Mouse (Mus musculus): Measurements from ENCODE around the gene Dapk3. TPM values are rescaled to one million over a fixed set of nuclear protein-coding genes. Genes with fewer than 3 reads are reported as not detected.
A peak's percentile ranks its signal among the peaks of the same experiment; 100 is the strongest.
"Not testable (repeated sequence)": the region's sequence is repeated elsewhere in the genome, so short reads cannot be mapped to it uniquely, and the experiment has no call there.

Dapk3 gene
- total RNA-seq, 2 experiments from 2014 or later = 65.6 to 77.8 TPM

DNA sequence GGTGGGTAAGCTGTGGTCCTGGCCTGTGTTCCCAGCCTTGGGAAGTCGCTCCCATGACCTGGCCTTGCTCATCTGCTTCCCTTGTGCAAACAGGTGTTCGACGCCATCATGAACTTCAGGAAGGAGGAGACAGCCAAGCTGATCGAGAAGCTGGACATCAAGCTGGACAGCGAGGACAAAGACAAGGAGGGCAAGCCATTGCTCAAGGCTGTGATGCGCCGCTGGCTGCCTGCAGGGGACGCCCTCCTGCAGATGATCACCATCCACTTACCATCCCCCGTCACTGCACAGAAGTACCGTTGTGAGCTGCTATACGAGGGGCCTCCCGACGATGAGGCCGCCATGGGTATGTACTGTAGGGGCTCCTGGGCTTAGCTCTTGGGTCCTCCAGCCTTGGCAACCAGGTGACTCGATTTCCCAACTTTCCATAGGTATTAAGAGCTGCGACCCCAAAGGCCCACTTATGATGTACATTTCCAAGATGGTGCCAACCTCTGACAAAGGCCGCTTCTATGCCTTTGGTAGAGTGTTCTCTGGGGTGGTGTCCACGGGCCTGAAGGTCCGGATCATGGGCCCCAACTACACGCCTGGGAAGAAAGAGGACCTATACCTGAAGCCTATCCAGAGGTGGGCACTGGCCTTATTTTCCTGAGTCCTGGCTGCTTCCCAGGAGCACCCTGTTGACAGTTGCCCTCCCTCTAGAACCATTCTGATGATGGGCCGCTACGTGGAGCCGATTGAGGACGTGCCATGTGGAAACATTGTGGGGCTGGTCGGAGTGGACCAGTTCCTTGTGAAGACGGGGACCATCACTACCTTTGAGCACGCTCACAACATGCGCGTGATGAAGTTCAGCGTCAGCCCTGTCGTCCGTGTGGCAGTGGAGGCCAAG is 3.1 kb upstream of the Dapk3 start:
- no peak for DNase-seq

DNA sequence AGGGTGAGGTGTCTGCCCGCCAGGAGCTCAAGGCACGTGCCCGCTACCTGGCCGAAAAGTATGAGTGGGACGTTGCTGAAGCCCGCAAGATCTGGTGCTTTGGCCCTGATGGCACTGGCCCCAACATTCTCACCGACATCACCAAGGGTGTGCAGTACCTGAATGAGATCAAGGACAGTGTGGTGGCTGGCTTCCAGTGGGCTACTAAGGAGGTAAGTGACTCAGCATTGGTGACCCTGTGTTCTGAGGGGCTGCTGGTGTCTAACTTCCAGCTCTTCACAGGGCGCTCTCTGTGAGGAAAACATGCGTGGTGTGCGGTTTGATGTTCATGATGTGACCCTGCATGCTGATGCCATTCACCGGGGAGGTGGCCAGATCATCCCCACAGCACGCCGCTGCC is 1.9 kb upstream of the Dapk3 start:
- DNase-seq = no peak

DNA sequence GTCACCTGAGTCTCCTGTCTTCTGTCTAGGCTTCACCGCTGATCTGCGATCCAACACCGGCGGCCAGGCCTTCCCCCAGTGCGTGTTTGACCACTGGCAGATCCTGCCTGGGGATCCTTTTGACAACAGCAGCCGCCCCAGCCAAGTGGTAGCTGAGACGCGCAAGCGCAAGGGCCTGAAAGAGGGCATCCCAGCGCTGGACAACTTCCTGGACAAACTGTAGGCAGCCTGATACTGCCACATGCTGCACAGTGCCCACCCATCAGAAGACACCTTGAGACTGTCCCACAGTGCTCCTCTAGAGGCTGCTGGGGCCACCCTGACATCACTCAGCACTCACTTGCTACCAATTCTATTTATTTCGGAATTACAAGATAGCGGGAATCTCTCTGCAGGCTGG is 945 bp upstream of the Dapk3 start:
- not testable (repeated sequence) for DNase-seq

DNA sequence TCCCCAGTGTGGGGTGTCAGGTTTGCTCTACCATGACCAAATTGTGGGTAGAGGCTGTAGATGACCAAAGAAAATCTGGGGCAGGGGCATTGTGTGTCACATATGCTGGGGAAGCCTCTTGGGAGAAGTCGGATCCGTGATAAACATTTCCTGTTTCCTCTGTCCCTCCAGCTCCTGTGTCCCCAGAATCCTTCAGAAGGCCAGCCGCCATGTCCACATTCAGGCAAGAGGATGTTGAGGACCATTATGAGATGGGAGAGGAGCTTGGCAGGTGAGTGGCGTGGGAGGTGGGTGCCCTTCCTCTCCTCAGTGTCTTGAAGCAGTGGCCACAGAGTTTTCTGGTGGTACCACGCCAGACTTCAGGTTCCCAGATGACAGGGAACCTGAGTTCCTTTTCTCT is 1.0 kb downstream of the Dapk3 start, which contains the start of gene 4930442H23Rik:
Gene 4930442H23Rik, minus strand, starts transcription at position 45 of the 400 bp plus-strand sequence.
- no peak for DNase-seq

DNA sequence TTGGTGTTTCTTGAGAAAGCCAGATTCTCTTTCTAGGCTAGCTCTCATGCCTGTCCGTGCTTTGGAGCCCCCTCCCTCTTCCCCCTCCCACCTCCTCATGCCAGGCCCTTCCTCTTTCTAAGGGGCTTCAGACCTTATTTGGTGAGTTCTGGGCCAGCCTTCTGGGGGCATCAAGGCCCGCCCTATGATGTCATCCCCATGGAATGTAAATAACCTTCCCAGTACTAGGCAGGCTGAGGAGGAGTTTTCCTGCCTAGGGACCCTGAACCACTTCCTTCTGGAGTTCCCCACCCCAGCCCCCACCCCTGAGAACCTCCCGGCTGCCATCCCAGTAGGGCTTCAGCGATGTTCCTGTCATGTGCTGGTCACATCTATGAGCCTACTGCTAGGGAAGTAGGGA is 2.0 kb downstream of the Dapk3 start:
- no peak for DNase-seq

DNA sequence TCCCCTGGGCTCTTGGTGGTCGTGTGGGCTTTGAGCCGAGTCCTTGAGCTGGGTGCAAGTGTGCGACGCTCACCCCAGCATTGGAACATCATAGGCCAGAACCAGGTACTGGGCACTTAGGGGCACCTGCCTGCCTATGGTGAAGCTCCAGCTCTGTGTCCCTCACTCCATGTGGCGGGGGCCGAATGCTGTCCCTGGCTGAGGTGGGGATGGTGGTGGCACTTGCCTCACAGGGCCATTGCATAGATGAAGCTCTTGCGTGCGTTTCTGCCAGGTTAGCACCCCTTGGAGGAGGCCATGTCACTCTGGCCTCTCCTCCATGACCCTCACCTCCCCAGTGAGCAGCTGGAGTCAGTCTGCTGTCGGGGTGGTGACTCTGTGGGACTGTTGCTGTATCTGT is 4.4 kb downstream of the Dapk3 start:
- DNase-seq = no peak

DNA sequence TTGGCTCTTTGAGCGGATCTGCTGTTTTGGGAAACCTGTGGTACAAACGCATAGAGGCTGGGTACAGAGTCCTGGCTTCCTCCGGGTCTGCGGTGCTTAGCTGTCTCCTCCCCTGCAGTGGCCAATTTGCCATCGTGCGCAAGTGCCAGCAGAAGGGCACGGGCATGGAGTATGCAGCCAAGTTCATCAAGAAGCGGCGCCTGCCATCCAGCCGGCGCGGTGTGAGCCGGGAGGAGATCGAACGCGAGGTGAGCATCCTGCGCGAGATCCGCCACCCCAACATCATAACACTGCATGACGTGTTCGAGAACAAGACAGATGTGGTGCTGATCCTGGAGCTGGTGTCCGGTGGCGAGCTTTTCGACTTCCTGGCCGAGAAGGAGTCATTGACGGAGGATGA is 7.0 kb downstream of the Dapk3 start:
- no peak for DNase-seq

DNA sequence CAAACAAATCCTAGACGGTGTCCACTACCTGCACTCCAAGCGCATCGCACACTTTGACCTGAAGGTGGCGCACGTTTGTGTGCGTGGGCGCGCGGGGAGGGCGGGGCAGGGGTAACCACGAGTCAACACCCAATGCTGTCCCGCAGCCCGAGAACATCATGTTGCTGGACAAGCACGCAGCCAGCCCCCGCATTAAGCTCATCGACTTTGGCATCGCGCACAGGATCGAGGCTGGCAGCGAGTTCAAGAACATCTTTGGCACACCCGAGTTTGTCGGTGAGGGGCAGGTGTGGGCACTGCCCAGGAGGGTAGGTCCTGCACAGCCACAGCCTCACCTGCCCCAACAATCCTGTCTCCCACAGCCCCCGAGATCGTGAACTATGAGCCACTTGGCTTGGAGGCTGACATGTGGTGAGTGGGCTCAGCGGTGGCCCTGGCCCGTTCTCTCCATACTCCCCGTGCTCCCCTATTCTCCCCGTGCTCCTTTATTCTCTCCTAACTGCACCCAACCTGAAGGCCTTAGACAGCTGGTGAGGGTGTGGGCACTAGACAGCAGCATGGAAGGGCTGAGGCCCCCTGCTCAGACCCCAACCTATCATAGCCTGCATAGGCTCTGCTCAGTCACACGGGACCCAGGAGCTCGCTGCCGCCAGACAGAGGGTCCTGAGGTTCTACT is 7.6 kb downstream of the Dapk3 start:
- no peak for DNase-seq

DNA sequence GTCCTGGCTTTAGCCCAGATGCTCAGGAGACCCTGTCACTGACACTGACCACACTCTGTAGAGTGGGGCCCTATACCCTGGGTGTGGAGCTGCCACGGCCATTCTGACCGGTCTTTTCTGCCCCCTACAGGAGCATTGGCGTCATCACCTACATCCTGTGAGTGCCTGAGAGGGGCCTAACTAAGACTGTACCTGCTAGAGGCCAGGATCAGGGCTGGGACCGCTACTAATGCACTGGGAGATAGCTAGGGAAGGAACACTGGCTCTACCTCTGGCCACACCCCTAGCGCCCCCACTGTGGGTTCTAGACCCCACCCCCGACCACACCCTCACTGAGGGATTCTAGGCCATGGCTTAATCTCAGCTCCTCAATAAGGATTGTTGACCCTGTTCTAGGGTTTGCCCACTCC is 8.1 kb downstream of the Dapk3 start:
- no peak for DNase-seq

DNA sequence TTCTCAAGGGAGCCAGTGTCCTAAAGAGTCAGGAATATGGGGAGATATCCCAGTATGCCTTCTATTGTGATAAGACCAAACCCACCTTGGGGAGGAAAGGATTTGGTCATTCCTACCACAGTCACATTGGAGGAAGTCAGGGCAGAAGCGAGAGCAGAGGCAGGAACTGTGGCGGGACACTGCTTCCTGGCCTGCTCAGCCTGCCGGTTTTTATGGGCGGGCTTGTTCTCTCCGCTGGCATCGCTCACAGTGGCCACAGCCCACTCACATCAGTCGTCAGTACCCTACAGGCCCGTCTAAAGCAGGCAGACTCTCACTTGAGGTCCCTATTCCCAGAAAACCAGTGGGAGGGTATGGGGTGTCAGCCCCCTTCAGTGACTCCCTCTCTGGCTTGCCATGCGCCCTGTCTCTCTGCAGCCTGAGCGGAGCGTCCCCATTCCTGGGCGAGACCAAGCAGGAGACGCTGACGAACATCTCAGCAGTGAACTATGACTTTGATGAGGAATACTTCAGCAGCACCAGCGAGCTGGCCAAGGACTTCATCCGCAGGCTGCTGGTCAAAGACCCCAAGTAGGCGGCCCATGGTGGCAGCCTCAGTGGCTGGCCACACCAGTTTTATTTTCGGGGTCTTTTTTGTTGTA is 8.7 kb downstream of the Dapk3 start:
- no peak for DNase-seq

DNA sequence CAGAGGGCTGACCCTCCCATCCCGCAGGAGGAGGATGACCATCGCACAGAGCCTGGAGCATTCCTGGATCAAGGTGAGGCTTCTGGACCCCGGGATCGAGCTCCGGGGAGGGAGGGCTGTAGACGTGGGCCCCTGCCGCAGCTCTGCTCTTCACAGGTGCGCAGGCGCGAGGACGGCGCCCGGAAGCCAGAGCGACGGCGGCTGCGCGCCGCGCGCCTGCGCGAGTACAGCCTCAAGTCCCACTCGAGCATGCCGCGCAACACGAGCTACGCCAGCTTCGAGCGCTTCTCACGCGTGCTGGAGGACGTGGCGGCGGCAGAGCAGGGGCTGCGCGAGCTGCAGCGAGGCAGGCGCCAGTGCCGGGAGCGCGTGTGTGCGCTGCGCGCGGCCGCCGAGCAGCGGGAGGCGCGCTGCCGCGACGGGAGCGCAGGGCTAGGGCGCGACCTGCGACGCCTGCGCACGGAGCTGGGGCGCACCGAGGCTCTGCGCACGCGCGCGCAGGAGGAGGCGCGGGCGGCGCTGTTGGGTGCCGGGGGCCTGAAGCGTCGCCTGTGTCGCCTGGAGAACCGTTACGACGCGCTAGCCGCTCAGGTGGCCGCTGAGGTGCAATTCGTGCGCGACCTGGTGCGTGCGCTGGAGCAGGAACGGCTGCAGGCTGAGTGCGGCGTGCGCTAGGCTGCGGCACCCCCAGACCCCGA is 9.6 kb downstream of the Dapk3 start:
- DNase-seq = peak; percentile 86 to 90

DNA sequence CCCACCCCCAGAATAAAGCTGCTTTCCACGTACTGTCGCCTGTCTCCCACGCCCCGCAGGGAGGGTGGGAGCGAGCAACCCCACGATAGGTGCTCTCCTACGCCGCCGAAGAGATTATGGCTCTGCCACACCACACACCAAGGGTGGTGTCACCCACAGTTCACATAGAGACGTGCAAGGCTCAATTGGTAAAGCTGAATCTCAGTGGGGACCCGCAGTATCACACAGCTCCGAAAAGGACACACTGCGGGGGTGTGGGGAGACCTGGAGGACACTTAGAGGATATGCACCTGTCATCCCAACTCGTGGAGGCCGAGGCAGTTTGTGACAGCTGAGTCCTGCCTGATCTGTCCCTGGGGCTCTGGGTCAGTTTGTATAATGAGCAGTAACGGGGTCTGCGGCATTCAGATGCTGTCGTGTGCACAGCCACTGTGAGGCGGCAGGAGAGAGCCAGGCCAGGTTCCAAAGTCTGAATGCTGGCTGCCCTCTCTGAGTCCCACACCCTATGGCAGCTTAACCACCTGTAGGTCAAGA is 10.2 kb downstream of the Dapk3 start:
- peak; percentile 51 to 58 for DNase-seq

DNA sequence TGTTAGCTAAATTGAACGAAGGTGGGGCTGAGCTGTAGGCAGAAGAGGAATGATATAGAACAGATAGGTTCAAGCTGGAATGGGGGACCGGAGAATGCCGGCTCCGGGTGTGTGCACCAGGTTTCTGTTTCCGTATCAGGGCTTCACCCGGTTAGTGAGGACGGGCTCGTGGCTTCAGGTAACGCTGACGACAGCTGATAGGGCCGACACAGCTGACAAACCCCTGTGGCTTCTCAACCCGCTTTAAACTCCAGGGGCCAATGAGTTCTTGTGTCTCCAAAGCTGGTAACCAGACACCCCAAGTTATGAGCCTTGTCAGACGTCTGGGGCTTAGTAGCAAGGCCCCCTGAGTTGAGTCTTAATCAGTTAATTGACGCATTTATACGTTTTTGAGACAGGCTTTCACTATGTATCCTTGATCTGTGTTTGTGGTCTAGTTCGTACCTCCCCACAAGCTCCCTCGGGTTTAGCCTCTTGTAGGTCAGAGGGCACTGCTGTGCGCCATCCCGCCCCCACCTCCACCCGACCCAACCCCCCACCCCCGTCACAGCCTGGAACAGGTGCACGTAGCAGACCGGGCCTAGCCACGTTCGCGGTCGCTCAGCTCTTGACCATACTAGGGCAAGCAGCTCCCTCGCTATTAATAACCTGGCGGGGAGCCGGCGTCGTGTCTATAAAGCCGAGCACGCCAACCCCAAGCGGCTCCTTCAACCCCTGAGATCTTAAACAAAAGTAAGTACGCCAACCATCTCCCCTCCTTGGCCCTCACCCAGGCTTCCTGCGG is 11.4 kb downstream of the Dapk3 start:
- no peak for DNase-seq

DNA sequence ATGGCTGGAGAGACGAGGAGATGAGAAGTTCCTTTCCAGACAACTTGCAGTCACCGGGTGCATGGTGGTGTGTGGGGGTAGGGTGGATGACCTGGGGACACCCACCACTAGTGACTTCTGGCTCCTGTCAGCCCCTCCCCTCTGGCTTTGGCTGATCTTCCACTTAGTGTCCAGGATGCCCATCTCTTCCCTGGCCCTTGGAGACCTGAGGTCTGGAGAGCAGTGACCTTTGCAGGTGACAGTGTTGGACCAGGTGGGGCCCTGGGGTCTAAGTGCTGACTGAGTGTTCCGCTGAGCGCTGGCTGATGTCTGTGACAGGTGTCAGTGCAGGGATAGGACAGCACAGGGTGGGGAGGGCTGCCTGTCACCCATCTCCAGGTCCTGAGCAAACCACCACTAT is 12.5 kb downstream of the Dapk3 start:
- DNase-seq = peak in 1 of 2 experiments; percentile 3

DNA sequence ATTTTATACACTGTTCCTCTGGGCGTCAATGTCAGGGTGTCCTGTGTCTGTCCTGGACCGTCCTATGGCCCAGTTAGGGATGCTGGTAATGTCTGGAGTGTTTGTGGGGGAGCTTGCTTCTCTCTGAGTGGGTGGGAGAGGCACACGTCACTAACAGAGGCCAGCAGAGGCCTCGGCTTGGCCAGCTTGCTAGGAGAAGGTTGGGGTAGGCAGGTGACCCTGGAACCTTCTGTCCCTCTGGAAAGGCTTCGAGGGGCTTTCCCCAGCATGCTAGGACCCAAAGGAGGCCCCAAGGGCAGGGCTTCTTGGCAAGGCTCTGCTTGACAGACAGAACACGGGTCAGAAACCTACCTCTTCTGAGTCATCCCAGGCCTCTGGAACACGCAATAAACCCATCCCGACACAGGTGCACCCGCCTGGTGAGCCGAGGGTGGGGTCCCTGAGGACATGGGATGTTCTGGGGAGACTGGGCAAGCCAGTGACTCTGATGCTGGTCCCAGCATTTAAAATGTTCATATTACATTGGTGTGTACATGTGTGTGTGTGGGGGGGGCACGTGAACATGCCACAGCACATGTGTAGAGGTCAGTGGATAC is 13.8 kb downstream of the Dapk3 start:
- no peak for DNase-seq

DNA sequence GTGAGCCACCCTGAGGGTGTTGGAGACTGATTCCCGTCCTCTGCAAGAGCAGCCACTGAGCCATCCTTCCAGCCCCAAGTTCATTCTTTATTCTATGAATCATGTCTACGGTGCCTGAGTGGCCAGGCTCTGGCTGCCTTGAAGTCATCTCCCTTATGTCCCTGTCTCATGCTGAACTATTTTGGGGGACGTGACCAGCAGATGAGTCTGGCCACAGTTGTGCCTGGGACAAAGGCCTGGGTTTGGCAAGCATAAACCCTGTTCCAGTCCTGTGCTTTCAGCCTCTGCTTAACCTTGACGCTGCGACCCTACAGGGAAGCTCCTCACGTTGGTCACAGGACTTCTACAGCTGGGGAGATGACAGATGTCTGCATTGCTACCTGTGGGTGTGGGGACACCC is 14.5 kb downstream of the Dapk3 start:
- no peak for DNase-seq

DNA sequence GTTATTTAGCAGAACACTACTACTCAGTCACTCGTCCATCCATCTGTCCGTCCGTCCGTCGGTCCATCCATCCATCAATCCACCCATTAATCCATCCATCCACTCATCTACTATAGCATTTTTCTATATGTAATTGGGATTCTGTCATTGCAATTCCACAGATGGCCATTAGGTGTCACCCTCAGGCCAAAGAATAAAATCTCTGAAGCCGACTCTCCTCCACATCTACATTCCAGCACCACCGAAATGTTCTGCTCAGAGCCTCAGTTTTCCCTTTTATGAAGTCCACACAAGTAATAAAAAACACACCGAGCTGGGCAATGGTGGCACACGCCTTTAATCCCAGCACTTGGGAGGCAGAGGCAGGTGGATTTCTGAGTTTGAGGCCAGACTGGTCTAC is 15.4 kb downstream of the Dapk3 start:
- peak in 1 of 2 experiments; percentile 47 for DNase-seq

DNA sequence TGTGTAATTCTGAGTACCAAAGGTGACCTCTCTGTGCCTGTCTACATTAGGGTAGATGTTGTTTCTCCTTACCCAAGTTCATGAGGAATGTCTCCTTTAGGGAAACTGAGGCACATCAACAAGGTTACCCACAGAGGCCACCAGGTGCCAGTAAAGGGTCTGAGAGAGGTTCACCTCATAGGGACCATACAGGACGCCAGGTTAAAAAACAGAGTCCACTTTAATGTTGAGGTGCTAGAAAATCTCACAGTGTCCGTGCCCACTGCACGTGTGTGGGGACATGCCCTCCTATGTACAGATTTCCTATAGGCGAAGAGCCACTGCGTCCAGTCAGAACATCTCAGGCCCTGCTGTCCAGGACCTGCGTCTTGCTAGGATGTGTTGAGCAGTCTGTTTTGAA is 16.2 kb downstream of the Dapk3 start:
- DNase-seq = no peak

DNA sequence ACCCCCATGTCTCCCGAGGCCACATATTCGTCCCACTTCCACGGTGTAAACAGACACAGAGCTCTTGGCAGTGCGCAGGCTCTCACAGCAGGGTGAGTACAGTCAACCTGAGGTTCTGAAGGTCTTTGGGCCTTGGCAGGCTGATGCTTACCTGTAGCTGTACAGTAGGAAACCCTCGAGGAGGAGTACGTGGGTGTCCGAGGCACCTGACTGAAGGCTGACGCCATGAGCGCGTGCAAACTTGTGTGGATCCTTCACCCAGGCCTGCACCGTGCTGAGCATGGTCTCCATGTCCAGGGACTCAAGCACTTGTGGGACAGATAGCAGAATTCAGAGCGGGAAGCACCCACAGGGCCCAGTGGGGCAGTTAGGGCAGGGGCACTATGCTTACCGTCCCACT is 17.3 kb downstream of the Dapk3 start:
- peak in 1 of 2 experiments; percentile 1 for DNase-seq

DNA sequence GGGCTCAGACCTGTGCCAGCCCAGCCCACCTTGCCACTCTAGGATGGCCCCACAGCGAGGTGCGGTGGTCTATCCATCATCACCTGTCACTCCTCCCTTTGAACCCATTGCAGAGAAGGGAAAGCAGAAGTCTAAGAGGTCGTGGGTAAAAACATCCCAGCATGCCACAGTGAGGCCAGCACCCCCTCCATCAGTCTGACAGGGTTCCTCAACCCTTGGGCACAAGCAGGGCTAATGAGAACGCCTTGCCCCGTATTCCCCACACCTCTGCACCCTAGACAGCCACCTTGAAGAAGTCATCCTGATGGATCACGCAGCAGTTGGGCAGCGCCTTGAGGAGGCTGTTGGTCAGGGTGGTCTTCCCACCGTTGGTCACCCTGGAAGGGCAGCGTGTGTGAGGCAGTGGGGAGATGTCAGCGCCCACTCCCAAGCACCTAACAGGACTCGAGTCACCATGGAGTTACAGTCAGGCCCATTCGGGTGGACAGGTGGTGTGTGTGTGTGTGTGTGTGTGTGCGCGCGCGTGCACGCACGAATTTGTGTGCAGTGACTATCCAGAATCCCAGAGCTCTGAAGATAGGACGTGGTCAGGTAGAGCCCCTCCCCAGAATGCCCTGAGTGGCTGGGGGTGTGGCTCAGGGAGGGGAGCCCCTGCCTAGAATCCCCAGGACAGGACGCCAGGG is 17.9 kb downstream of the Dapk3 start:
- peak in 1 of 2 experiments; percentile 1 for DNase-seq

Measured in layer of hippocampus, postnatal 36 days (tissue).